Mouse (Mus musculus): ENCODE measurements around the gene Jak3.

DNA sequence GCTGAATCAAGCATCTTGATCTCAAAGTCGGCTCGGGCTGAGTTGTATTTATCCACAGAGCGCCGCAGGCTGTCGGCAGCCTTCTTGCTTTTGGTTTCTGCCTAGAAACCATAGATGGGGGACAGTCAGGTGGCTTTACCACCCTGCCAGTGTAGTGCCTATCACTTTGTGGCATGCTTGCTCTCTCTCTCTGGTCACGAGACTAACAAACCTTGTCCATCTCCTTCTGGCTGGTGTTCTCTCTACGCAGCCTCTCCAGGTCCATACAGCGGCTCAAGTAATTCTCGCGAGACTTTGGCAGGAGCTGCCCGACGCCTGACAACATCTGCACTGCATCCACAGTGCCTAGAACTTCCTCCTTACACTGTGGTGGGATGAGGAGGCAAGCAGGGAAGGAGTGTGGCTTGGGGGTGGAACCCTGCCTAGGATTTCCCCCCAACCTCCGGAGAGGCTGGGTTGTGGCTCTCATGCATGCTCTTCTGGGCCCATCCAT, 40.5 kb downstream of the Jak3 start:
- TF ChIP-seq POLR2A (IDR thresholded peaks at IDR 0.05; ENCODE audit: control insufficient read depth, extremely low read depth, insufficient read depth, low read length, poor library complexity) = no peak
- no peak for TF ChIP-seq CTCF (IDR thresholded peaks at IDR 0.05; ENCODE audit: borderline replicate concordance, control insufficient read depth, extremely low read depth, insufficient read depth, low read length, poor library complexity)
